Mouse (Mus musculus) embryonic facial prominence, embryonic 12.5 days (tissue): ENCODE data around the gene Haus5. TPM values are rescaled to one million over a fixed set of nuclear protein-coding genes. Genes with fewer than 3 reads are reported as not detected.

Source experiments
- ATAC-seq: fragments of 200-750 bp; cut with Nextera tagmentation; 2 replicates; pipeline ENCODE4 v1.8.0; 2017; ENCODE audit not compliant: insufficient number of reproducible peaks, insufficient read depth, low FRiP score, low TSS enrichment
- H3K27ac ChIP-seq: fragments of 300-500 bp; sonication (generic); 2 replicates; pipeline ENCODE4 v1.5.1; 2016; ENCODE audit warnings: mild to moderate bottlenecking
- H3K27me3 ChIP-seq: fragments of 300-500 bp; sonication (generic); 2 replicates; pipeline ENCODE4 v1.6.1; 2016; ENCODE audit warnings: mild to moderate bottlenecking, moderate library complexity
- H3K36me3 ChIP-seq: fragments of 300-500 bp; sonication (generic); 2 replicates; pipeline ENCODE4 v1.6.1; 2016; ENCODE audit warnings: mild to moderate bottlenecking
- H3K4me1 ChIP-seq: fragments of 300-500 bp; sonication (generic); 2 replicates; pipeline ENCODE4 v1.6.1; 2016
- H3K4me2 ChIP-seq: fragments of 300-500 bp; sonication (generic); replicated peaks from 2 replicates; pipeline ENCODE4 v1.6.1; 2016; ENCODE audit warnings: mild to moderate bottlenecking, moderate library complexity
- H3K4me3 ChIP-seq: fragments of 300-500 bp; sonication (generic); 2 replicates; pipeline ENCODE4 v1.5.1; 2016; ENCODE audit warnings: mild to moderate bottlenecking
- H3K9ac ChIP-seq: fragments of 300-500 bp; sonication (generic); 2 replicates; pipeline ENCODE4 v1.6.1; 2016; ENCODE audit warnings: mild to moderate bottlenecking, moderate library complexity
- H3K9me3 ChIP-seq: fragments of 300-500 bp; sonication (generic); 2 replicates; pipeline ENCODE4 v1.6.1; 2016; ENCODE audit warnings: mild to moderate bottlenecking, moderate library complexity
- WGBS: fragments of 180-500 bp; shearing (Covaris S2); methylation state at CpG from one replicate; pipeline ENCODE4 v1.1.7; 2016; 5-methylcytosine and 5-hydroxymethylcytosine counted together
- polyA plus RNA-seq: library from polyadenylated mRNA; unstranded; fragments of >200 nt; fragmentation: Nextera tagmentation; extraction: Ambion mirVana; gene quantifications from 2 replicates; pipeline ENCODE4 v1.2.1, GENCODE M21; 2016

Gene Haus5
- polyA plus RNA-seq, 1 experiment from 2014 or later, result 59.3 TPM

- 88% methylated on average over 8 of the region's 8 CpGs for WGBS
- Histone ChIP-seq H3K9me3 (no peaks in the 10 kb centered on the region), H3K27me3 (no peaks in the 10 kb centered on the region), H3K4me2 (no peak overlapping the region), H3K4me3 (no peak overlapping the region), H3K4me1 (no peaks in the 10 kb centered on the region), H3K27ac (no peak overlapping the region), H3K36me3 (no peaks in the 10 kb centered on the region), H3K9ac (no peak overlapping the region)
- no peak for ATAC-seq
Observed at GRCm38 (mm10) chr7:30604944-30605343, 59.9 kb downstream of the Haus5 start.

GRCm38 (mm10) chr7:30604424-30604823, 60.4 kb downstream of the Haus5 start:
- Histone ChIP-seq H3K9ac (no peak overlapping the region), H3K4me2 (no peak overlapping the region), H3K27me3 (no peaks in the 10 kb centered on the region), H3K4me1 (no peaks in the 10 kb centered on the region), H3K4me3 (no peak overlapping the region), H3K36me3 (no peaks in the 10 kb centered on the region), H3K27ac (no peak overlapping the region), H3K9me3 (no peaks in the 10 kb centered on the region)
- ATAC-seq, result no peak
- 42% methylated on average over 8 of the region's 8 CpGs for WGBS

Other genes with a start within 250 kb of the Haus5 start
- 0.70 and 0.98 TPM in 2 replicates for gene Hcst, start 245.1 kb downstream of the Haus5 start, polyA plus RNA-seq
- 2.1 and 2.9 TPM in 2 replicates for gene Nfkbid, start 243.3 kb downstream of the Haus5 start, polyA plus RNA-seq
- 66.5 and 74.7 TPM in 2 replicates for gene Aplp1, start 219.5 kb downstream of the Haus5 start, polyA plus RNA-seq
- 0.46 and 0.52 TPM in 2 replicates for gene Kirrel2, start 207.3 kb downstream of the Haus5 start, polyA plus RNA-seq
- gene Nphs1, start 206.7 kb downstream of the Haus5 start, polyA plus RNA-seq, result 0.10 and 0.29 TPM in 2 replicates
- gene Prodh2, start 171.4 kb downstream of the Haus5 start, polyA plus RNA-seq, result not detected in 2 replicates
- 20.0 and 26.5 TPM in 2 replicates for gene Arhgap33, start 129.9 kb downstream of the Haus5 start, polyA plus RNA-seq
- gene Hspb6, start 112.8 kb downstream of the Haus5 start, polyA plus RNA-seq, result 8.5 and 9.2 TPM in 2 replicates
- 15.6 and 16.0 TPM in 2 replicates for gene Proser3, start 112.7 kb downstream of the Haus5 start, polyA plus RNA-seq
- gene Lin37, start 105.2 kb downstream of the Haus5 start, polyA plus RNA-seq, result 44.7 and 49.1 TPM in 2 replicates
- 94.1 TPM in 2 replicates for gene U2af1l4, start 101.7 kb downstream of the Haus5 start, polyA plus RNA-seq
- gene Gm49396, start 101.7 kb downstream of the Haus5 start, polyA plus RNA-seq, result 16.5 and 17.4 TPM in 2 replicates
- gene Psenen, start 101.4 kb downstream of the Haus5 start, polyA plus RNA-seq, result 132 and 138 TPM in 2 replicates
- 4.1 and 5.5 TPM in 2 replicates for gene Igflr1, start 99.6 kb downstream of the Haus5 start, polyA plus RNA-seq
- 11.6 and 12.6 TPM in 2 replicates for gene Kmt2b, start 76.3 kb downstream of the Haus5 start, polyA plus RNA-seq
- 0.17 and 0.19 TPM in 2 replicates for gene Zbtb32, start 66.1 kb downstream of the Haus5 start, polyA plus RNA-seq
- gene Upk1a, start 52.1 kb downstream of the Haus5 start, polyA plus RNA-seq, result 0.37 and 0.73 TPM in 2 replicates
- 761 and 784 TPM in 2 replicates for gene Cox6b1, start 38.8 kb downstream of the Haus5 start, polyA plus RNA-seq
- gene Etv2, start 29.1 kb downstream of the Haus5 start, polyA plus RNA-seq, result not detected in 2 replicates
- gene Rbm42, start 14.7 kb downstream of the Haus5 start, polyA plus RNA-seq, result 151 and 154 TPM in 2 replicates
- not detected in 2 replicates for gene Pmis2, start 6.6 kb upstream of the Haus5 start, polyA plus RNA-seq
- not detected in 2 replicates for gene 2200002J24Rik, start 33.9 kb upstream of the Haus5 start, polyA plus RNA-seq
- 0.50 and 0.96 TPM in 2 replicates for gene Atp4a, start 47.2 kb upstream of the Haus5 start, polyA plus RNA-seq
- gene Tmem147, start 64.5 kb upstream of the Haus5 start, polyA plus RNA-seq, result 156 and 166 TPM in 2 replicates
- gene Gapdhs, start 78.7 kb upstream of the Haus5 start, polyA plus RNA-seq, result 0.62 and 0.97 TPM in 2 replicates
- gene Sbsn, start 86.5 kb upstream of the Haus5 start, polyA plus RNA-seq, result 1.1 and 1.3 TPM in 2 replicates
- 0.32 TPM in 1 of 2 replicates, not detected in the other for gene Dmkn, start 98.8 kb upstream of the Haus5 start, polyA plus RNA-seq
- 1.0 and 1.1 TPM in 2 replicates for gene Krtdap, start 122.9 kb upstream of the Haus5 start, polyA plus RNA-seq
- gene Ffar2, start 158.8 kb upstream of the Haus5 start, polyA plus RNA-seq, result 0.24 TPM in 1 of 2 replicates, not detected in the other
- 0.13 TPM in 1 of 2 replicates, not detected in the other for gene Ffar3, start 191.2 kb upstream of the Haus5 start, polyA plus RNA-seq
- not detected in 2 replicates for gene Ffar1, start 196.6 kb upstream of the Haus5 start, polyA plus RNA-seq
- 0.09 and 0.17 TPM in 2 replicates for gene Cd22, start 215.3 kb upstream of the Haus5 start, polyA plus RNA-seq
- gene Mag, start 249.9 kb upstream of the Haus5 start, polyA plus RNA-seq, result 0.26 and 0.29 TPM in 2 replicates